Mouse (Mus musculus) cerebellum, postnatal 4 days (tissue): ENCODE data around the gene Akap2.

Experiments used
- DNase-seq, 2 experiments: peaks; one replicate each; pipeline ENCODE4 v3.0.0; 2022; ENCODE audit warnings: low spot score in 2 of 2, mixed read lengths in 1 of 2

Gene Akap2

GRCm38 (mm10) chr4:57793989-57794388 is 76.5 kb downstream of the Akap2 start:
- DNase-seq = no peak

DNA sequence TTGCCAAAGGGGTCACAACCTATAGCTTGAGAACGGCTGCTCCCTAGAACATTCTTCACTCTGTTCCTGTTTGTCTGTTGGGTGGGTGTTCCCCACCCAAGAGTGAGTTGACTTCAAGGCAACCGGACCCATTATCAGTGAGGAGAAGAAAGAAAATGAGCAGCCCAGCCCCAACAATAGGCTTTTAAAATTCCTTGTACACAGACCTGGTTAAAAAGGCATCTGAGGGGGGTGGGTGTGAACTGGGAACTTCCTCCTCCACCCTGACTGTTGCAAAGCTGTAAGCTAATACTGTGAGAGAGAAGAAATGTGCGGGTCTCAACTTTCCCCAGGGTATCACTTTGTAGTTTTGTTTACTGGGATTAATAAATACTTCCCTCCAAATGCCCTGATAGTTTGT is 77.1 kb downstream of the Akap2 start:
- DNase-seq = no peak

DNA sequence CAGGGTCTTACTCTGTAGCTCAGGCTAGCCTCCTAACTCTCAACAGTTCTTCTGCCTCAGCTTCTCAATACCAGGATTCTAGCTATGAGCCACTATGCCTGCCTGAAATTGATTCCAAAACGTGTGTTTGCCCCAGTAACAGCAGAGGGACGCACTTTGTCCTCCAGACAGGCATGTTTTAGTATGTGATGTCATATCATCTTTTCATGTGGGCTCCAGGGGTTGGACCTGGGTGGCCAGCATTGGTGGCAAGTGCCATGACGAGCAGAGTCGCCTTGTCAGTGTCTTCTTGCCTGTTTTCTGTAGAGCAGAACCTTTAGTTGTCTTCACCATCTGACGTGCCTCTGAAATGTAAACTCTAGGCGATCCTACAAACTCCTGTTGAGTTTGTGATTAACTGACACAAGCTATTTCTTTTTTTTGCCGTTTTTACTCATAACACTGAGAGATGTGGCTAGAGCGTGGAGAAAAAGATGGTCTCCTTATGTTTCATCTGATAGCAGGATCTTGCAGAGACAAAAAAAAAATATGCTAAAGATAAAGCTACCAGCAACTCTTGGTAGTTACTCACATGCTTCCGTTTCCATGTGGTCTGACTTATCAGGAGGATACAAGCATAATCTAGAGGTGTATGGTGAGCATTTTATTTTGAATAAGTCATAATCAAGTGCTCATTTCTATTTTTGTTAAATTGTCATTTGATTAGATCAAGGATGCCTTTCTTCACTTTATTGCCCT is 80.3 kb downstream of the Akap2 start:
- no peak for DNase-seq

DNA sequence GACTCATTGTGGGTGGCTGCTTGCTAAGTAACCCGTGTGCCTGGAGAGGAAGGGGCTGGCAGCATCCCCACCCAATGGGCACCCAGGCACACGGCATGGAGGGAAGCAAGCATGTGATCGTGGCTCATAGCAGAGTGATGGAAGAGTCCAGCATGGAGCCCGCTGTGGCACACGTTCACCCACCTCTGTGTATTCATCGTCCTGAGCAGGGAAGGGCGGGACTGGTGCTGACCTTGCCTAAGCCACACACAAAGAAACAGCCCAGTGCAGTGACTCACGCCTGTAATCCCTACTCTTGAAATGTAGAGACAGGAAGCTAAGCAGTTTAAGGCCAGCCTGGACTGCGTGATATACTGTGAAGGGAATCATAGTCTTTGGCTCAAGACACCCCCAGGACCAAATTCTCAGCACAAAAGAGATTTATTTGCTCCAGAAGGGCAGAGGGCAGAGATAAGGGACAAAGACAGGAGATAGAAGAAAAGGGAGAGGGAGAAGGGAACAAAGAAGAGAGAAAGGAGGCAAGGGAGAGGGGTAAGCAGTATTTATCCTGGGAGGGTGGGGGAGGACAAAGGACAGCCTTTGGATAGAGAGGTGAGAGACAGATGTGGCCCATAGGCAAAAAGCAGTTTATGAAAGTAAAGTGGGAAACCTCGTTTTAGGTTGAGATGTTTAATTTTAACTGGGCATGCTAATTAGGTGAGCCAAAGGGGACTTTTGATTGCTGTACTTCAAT is 81.0 kb downstream of the Akap2 start:
- no peak for DNase-seq

- DNase-seq = no peak
Observed at GRCm38 (mm10) chr4:57799297-57799696, 81.8 kb downstream of the Akap2 start.

DNA sequence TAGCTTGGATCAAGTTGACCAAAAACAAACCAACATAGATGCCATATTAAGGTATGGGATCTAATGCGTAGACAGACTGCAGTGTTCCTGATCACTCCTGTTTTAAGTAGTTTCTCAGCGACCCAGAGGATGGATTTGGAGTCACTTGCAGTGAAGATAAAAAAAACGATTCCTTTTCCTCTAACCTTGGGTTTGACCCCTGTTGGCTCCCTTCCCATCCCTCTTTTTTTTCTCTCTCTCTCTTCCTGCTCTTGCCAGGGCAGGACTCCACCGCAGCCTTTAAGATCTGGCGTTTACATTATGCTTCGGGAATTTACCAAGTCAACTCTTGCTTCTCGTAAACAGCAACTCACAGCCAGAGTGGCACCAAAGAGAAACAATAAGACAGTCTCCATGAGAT is 83.8 kb downstream of the Akap2 start:
- no peak for DNase-seq

GRCm38 (mm10) chr4:57801986-57802385 is 84.5 kb downstream of the Akap2 start:
- DNase-seq = no peak

DNA sequence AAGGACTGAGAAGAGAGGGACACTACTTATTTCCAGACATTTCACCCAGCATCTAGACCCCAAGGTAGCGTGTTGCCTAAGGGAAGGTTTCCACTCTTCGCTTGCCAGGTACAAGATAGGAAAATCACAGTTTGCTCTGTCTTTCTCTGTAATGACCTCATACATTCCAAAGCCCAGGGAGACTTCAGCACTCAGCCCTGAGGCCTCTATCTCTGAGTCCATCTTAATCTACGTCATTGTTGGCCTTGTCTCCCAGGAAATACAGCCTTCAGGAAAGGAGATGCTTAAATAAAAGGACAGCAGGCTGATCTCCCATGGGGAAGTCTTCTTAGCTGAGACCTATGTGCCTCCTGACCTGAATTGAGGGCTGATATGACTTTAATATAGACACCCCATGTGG is 85.0 kb downstream of the Akap2 start:
- no peak for DNase-seq

- no peak for DNase-seq
Observed at GRCm38 (mm10) chr4:57804902-57805301, 87.4 kb downstream of the Akap2 start.

DNA sequence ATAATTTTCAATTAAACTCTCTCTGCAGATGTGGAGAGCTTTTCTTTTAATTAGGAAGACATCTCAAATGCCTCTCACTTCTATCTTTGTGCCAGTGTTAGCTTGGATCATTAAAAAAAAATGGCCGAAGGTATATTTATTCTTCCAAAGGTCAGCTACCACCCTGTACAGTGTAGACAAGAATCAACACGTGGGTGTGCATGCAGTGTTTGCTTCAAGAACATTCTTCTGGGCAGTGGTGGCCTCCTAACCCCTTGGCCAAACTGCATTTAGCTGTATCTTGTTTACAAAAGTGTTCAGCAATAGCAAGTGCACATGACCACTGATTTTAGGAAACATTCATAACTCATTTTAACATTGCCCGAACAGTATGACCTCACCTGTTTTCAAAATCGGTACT is 92.0 kb downstream of the Akap2 start:
- DNase-seq = no peak

DNA sequence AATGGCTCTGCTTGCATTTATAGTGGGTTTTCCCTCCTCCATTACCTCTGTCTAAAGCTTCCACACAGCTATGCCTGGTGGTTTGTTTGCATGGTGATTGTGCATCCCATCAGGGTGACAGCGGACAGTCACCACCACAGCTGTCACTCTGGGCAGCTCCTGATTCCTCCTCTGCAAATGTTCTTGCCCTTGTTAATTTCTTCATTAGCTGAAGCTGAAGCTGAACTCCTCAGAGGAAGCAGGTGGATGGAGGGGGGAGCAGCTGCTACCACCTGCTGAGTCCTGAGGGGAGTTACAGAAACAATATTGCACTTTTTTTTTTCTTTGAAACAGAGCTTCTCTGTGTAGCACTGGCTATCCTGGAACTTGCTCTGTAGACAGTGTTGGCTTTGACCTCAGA is 94.6 kb downstream of the Akap2 start:
- DNase-seq = no peak

DNA sequence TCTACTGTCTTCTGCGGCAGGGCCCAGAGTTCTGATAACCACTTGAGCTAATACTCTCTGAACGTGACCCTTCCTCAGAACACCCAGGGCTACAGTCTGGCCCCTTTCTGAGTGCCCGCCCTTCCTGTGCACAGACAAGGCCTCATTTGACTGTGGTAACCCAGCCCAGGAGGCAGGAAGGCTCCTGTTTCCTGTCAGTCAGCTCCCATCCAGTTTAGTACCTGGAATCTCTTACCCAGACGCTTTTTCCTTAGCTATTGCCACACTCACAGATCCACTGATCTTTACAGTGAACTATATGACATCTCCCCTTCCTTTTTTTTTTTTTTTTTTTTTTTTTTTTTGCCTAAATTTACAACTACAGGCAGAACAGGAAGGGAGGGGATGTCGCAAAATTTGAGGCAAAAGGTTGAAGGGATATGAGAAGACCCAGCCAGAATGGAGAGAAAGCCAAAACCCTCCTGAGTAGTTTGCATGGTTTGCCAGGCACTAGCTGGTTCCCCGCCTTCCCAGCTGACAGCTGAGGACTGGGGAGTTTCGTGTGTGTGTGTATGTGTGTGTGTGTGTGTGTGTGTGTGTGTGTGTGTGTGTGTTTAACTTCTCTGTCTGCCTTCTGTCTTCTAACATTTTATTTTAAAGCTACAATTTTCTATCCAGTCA is 95.6 kb downstream of the Akap2 start:
- peak in 1 of 2 experiments; percentile 17 for DNase-seq

GRCm38 (mm10) chr4:57813576-57813945 is 96.1 kb downstream of the Akap2 start:
- DNase-seq = no peak

DNA sequence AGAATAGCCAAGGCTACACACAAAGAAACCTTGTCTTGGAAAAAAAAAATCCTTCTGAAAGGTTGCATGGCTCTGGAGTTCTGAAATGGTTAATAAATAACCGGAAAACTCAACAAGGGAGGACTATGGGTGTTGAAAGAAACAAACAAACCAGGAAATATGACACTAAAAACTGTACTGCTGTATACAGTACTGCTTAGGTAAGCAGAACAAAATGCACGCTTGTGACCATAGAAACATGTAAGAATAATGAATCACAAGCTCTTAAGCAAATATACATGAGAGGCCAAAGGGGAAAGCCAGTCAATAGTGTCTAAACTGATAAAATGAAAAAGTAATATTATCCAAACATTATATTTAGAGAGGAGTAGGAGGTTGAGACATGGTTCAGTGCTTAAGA is 97.9 kb downstream of the Akap2 start:
- no peak for DNase-seq

GRCm38 (mm10) chr4:57816146-57816545 is 98.7 kb downstream of the Akap2 start:
- DNase-seq = no peak

DNA sequence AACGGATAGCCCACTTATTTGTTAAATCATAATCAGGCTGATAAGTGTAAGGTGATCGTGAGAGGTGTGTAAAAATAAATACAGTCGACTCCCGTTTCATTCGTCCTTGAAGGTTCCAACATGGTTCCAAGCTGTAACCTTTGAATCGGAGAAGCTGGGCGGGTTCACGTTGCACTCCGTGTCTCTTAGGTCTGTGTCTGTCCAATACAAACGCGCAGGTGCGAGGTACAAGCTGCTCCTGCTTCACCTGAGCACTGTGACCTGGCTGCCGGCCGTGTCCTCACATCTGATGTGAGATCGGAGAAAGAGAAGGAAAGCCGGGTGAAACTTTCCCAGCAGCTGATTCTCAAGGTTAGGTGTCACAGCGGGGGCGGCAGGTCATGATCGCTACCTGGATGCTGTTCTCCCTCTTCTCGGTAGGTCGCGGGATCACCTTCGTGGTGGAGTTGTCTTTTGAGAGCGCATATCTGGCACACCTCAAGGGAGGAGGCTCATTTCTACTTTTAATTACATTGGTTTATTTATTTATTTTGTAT is 103.5 kb downstream of the Akap2 start:
- DNase-seq = no peak

DNA sequence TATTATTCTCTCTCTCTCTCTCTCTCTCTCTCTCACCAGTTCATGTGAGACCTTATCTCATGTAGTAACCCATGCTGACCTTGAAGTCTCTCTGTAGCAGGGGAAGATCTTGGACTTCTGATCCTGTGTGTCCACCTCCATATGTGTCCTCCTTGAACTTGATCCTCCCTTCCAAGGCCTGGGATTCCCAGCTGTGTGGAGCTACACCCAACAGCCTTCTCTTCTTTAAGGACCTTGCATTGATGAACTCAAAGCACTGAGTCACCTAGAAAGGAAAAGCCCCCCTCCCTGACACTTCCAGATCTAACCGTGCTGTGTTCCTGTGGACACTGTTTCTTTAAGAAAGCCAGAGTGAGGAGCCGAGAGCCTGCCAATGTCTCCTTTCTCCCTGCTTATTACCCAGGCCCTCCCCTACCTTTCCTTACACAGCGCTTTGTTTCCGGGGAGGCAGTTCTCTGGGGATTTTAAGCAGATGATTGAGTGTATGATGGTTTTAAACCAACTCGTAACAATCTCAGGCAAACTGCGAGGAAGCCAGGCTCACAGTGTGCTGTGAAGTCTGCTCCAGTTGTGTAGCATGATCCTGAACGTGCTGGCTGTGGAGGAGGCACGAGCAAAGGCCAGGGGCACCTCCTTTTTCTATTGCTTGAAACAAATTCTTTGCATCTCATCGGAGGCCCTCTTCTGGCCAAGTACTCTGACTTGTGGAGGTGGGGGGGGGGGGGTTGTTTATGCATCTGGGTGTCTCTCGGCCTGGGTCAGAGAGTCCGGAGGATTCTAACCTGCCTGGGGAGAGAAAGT is 104.3 kb downstream of the Akap2 start:
- DNase-seq = no peak

DNA sequence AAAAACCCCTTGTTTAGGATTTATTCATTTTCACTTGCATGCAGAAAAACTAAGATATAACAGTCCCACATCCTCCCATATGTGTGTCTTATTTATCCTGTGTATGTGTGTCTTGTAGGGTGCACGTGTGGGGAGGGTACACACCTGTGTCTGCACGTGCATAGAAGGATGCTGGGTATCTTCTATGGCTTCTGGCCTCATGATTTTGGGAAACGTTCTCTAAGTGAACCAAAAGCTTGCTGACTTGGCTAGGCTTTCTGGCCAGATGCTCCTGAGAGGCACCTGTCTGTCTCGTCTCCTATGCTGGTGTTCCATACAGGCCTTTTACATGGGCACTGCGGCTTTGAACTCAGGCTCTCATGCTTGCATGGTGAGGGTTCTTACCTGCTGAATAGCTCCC is 105.2 kb downstream of the Akap2 start:
- no peak for DNase-seq

DNA sequence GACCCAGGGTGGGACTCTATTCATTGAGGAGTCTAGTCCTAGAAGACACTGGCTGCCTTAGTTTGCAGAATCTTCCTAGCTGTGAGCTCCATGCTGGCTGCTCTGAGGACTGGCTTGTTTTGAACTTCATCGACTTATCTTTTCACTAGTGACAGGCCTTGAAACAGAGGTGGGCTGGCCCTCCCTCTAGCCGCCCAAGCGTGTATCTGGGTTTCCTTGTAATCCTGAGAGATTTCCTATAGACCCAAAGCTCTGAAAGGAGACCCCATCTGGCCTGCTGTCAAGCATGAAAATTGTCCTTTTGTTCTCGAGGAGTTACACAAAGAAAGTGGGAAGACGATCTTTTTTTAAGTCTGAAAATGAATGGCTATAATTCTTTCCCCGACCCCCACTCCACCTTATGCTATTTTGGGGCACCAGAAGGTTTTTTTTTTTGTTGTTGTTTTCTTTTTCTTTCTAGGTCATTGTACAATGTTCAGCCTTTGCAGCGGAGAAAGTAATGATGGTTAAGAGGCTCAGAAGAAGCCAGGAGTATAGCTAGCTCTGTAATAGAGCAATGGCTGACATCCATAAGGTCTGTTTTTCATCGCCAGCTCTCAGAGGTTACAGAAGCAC is 107.3 kb downstream of the Akap2 start:
- DNase-seq = no peak

- DNase-seq = no peak
Observed at GRCm38 (mm10) chr4:57826272-57826671, 108.8 kb downstream of the Akap2 start.

DNA sequence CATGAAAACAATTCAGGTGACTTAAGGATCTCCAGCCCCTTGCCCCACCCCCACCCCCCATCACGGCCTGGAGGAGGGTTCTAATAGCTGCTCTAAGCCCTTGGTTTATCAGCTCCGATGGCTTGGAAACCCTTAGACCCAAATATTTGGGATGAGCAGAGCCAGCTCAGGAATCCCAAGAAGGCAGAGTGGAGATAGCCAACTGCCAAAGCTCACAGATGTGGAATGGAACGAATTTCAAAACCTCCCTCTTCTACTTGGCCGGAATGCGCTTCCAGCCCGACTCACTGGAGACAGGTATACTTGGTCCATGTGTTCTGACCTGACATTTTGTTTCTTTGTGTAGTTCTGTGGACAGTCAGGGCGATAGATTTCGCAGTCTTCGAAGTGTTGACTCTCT is 111.7 kb downstream of the Akap2 start:
- DNase-seq = no peak
